Mouse (Mus musculus): ENCODE results near the gene Mecom.

DNA sequence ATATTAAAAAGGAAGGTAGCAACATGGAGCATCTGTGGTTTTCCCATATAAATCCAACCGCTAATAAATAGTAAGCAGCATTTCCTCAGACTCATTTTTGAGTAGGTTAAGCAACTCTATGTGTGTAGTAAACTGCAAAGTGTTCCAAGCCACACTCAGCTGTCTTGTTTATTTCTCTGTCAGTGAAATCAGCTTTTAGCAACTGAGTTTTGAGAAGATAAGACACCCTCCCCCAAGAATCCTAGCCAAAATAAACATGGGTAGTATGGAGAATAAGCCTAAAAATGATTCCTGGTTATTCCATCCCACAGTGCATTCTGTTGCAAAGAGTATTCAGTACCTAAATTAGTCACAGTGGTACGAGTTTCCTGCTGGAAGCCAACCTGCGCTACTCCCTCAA, 450.1 kb downstream of the Mecom start:
- TF ChIP-seq GATA1 (IDR thresholded peaks at IDR 0.05; ENCODE audit: low read length) (no peak), TAL1 (IDR thresholded peaks at IDR 0.05; ENCODE audit: low read length) (no peak)
